Mouse (Mus musculus) limb, embryonic 14.5 days (tissue): ENCODE results near the gene Amd1. TPM values are rescaled to one million over a fixed set of nuclear protein-coding genes. Genes with fewer than 3 reads are reported as not detected.
"Not testable (repeated sequence)": the region's sequence is repeated elsewhere in the genome, so short reads cannot be mapped to it uniquely, and the experiment has no call there.

Source experiments
- ATAC-seq: fragments of 200-750 bp; cut with Nextera tagmentation; 2 replicates; pipeline ENCODE4 v1.8.0; 2017; ENCODE audit warnings: low read depth, moderate number of reproducible peaks, moderate TSS enrichment; ENCODE audit not compliant: low FRiP score
- DNase-seq: peaks from one replicate; pipeline ENCODE4 v3.0.0-alpha.2; 2015; ENCODE audit warnings: low spot score
- H3K27ac ChIP-seq: fragments of 300-500 bp; sonication (generic); replicated peaks from 2 replicates; pipeline ENCODE4 v1.5.1; 2014; ENCODE audit warnings: low read depth, mild to moderate bottlenecking, low read length, moderate library complexity, mixed read lengths
- H3K27me3 ChIP-seq: fragments of 300-500 bp; sonication (generic); 2 replicates; pipeline ENCODE4 v1.6.1; 2014; ENCODE audit warnings: low read length, mixed read lengths; ENCODE audit not compliant: control insufficient read depth, insufficient read depth
- H3K36me3 ChIP-seq: fragments of 300-500 bp; sonication (generic); 2 replicates; pipeline ENCODE4 v1.6.1; 2014; ENCODE audit warnings: mild to moderate bottlenecking, low read length, moderate library complexity, mixed read lengths; ENCODE audit not compliant: control insufficient read depth, insufficient read depth
- H3K4me1 ChIP-seq: fragments of 300-500 bp; sonication (generic); 2 replicates; pipeline ENCODE4 v1.6.1; 2014; ENCODE audit warnings: antibody characterized with exemption, low read length, mixed read lengths; ENCODE audit not compliant: control insufficient read depth, insufficient read depth
- H3K4me2 ChIP-seq: fragments of 300-500 bp; sonication (generic); replicated peaks from 2 replicates; pipeline ENCODE4 v1.6.1; 2014; ENCODE audit warnings: low read depth, mild to moderate bottlenecking, low read length, moderate library complexity; ENCODE audit not compliant: severe bottlenecking
- H3K4me3 ChIP-seq: fragments of 300-500 bp; sonication (generic); replicated peaks from 2 replicates; pipeline ENCODE4 v1.5.1; 2014; ENCODE audit warnings: low read length
- H3K9ac ChIP-seq: fragments of 300-500 bp; sonication (generic); 2 replicates; pipeline ENCODE4 v1.6.1; 2014; ENCODE audit warnings: mild to moderate bottlenecking, low read depth, low read length, moderate library complexity; ENCODE audit not compliant: severe bottlenecking
- H3K9me3 ChIP-seq: fragments of 300-500 bp; sonication (generic); 2 replicates; pipeline ENCODE4 v1.6.1; 2016; ENCODE audit warnings: low read length; ENCODE audit not compliant: control insufficient read depth
- POLR2A ChIP-seq: fragments of 200-500 bp; IDR thresholded peaks from 2 replicates; pipeline ENCODE4 v1.8.0; 2012; ENCODE audit warnings: inconsistent platforms, mild to moderate bottlenecking, moderate library complexity, borderline replicate concordance; ENCODE audit not compliant: insufficient read depth, insufficient read length; ENCODE audit errors: extremely low read depth
- WGBS: fragments of 180-500 bp; shearing (Covaris S2); extraction: QIAGEN DNeasy Blood & Tissue Kit; methylation state at CpG from one replicate; pipeline ENCODE4 v1.1.7; 2014; 5-methylcytosine and 5-hydroxymethylcytosine counted together
- polyA plus RNA-seq, 2 experiments: library from polyadenylated mRNA; depleted of rRNA in 1 of 2; stranded (reverse) in 1 of 2; unstranded in 1 of 2; fragments of >200 nt; fragmentation: Nextera tagmentation in 1 of 2; extraction: Ambion mirVana in 1 of 2; gene quantifications; 2 replicates each; pipeline versions ENCODE4 v1.2.1 to v1.2.3; 2012 to 2014

Amd1 gene
- polyA plus RNA-seq, 2 experiments, result 56.3 to 58.0 TPM

GRCm38 (mm10) chr10:40312781-40313180, 10.8 kb upstream of the Amd1 start:
- Histone ChIP-seq H3K27me3 (no peaks in the 10 kb centered on the region), H3K27ac (no peak overlapping the region), H3K9me3 (no peaks in the 10 kb centered on the region), H3K4me3 (no peak overlapping the region), H3K9ac (no peak overlapping the region), H3K4me2 (no peak overlapping the region), H3K36me3 (no peaks in the 10 kb centered on the region), H3K4me1 (no peaks in the 10 kb centered on the region)
- no peak for ATAC-seq
- 63% methylated on average over 4 of the region's 4 CpGs for WGBS
- TF ChIP-seq POLR2A, result no peak
- DNase-seq, result no peak

- H3K4me1 ChIP-seq, result no peaks in the 10 kb centered on the region
- no peak for TF ChIP-seq POLR2A
- no peaks in the 10 kb centered on the region for H3K27me3 ChIP-seq
- H3K4me3 ChIP-seq, result no peak overlapping the region
- no peaks in the 10 kb centered on the region for H3K36me3 ChIP-seq
- DNase-seq, result no peak
- ATAC-seq, result no peak; the same call in 1 of the 2 replicates
- no peaks in the 10 kb centered on the region for H3K9me3 ChIP-seq
- H3K27ac ChIP-seq, result no peak overlapping the region
- whole genome bisulfite sequencing, result 47% methylated on average over 6 of the region's 6 CpGs
- H3K9ac ChIP-seq, result no peak overlapping the region
- no peak overlapping the region for H3K4me2 ChIP-seq
Observed at GRCm38 (mm10) chr10:40309884-40310635, 8.1 kb upstream of the Amd1 start.

DNA sequence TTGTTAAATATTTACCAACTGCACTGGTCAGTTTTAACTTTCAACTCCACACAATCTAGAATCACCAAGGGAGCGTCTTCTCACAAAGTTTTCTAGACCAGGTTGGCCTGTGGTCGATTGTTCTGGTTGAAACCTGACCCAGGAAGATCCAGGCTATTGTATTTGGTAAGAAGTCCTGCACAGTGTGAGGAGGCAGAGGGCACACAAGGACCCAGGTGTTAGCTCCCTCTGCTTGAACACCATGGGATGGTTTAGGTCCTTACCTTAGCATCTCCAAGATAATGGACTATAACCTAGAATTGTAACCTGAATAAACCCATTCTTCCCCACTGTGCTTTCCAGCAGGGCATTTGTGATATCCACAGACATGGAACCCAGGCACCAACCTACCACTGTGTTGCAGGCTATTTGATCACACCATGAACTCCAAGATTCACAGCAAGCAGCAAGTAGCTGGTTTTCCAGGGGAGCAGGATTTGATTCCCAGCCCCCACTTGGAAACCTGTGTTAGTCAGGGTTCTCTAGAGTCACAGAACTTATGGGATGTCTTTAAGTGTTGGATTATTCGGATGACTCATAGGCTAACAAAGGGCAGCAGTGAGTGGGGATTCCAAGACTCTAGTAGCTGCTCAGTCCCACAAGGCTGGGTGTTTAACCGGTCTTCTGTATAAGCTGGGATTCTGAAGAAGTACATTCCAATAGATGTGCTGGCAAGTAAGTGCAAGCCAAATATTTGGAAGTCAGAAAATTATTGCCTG, 6.0 kb upstream of the Amd1 start:
- ATAC-seq (no peak), DNase-seq (no peak)
- Histone ChIP-seq H3K4me2 (no peak overlapping the region), H3K9ac (no peak overlapping the region), H3K27ac (no peak overlapping the region), H3K9me3 (no peaks in the 10 kb centered on the region), H3K27me3 (no peaks in the 10 kb centered on the region), H3K4me3 (no peak overlapping the region), H3K36me3 (no peaks in the 10 kb centered on the region), H3K4me1 (no peaks in the 10 kb centered on the region)
- TF ChIP-seq POLR2A, result no peak
- WGBS, result 61% methylated on average over 4 of the region's 4 CpGs

DNA sequence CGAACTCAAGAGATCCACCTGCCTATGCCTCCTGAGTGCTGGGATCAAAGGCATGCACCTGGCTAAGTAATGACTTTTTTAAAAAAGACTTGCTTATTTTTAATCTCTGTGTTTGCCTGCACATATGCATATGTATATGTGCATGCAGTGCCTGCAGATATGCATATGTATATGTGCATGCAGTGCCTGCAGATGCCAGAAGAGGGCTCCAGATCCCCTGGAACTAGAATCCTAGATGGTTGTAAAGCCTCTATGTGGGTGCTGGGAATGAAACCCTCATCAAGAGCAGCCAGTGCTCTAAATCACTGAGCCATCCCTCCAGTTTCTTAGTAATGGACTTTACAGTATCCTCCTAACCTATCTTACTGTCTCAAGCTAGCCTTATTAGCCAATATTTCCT, 4.0 kb upstream of the Amd1 start:
- no peaks in the 10 kb centered on the region for H3K36me3 ChIP-seq
- no peak overlapping the region for H3K4me2 ChIP-seq
- no peak overlapping the region for H3K27ac ChIP-seq
- no peak overlapping the region for H3K9ac ChIP-seq
- TF ChIP-seq POLR2A, result no peak
- no peaks in the 10 kb centered on the region for H3K4me1 ChIP-seq
- no peaks in the 10 kb centered on the region for H3K9me3 ChIP-seq
- no peaks in the 10 kb centered on the region for H3K27me3 ChIP-seq
- WGBS, result 92% methylated on average over 1 of the region's 1 CpGs
- no peak overlapping the region for H3K4me3 ChIP-seq
- DNase-seq, result no peak
- no peak for ATAC-seq

GRCm38 (mm10) chr10:40301181-40302075, 558 bp downstream of the Amd1 start:
- not testable (repeated sequence) for DNase-seq, H3K9me3 ChIP-seq, H3K36me3 ChIP-seq, H3K27me3 ChIP-seq
- Histone ChIP-seq H3K4me3 (peak overlapping the region; percentile 95), H3K4me2 (peak overlapping the region; percentile 68), H3K27ac (peak overlapping the region; percentile 90), H3K9ac (peak overlapping the region; percentile 93), H3K4me1 (peaks cover 13% of the 10 kb centered on the region)
- 0 out of 2 replicates have a peak, but pooled peaks have one; percentile 5 for TF ChIP-seq POLR2A
- 2% methylated on average over 54 of the region's 91 CpGs for WGBS
- peak; percentile 16; the same call in 1 of the 2 replicates for ATAC-seq
